In genomic region chr5:121596226-121596625, GRCm38 (mm10) we compare ENCODE assay signal across 32 mouse cellular contexts. TPM values are rescaled to one million over a fixed set of nuclear protein-coding genes. Genes with fewer than 3 reads are reported as not detected.
DNase-seq lines count a peak whose midpoint lies in the region; ATAC-seq lines count a peak whose summit lies in the region.
"Had no signal": no experiment of that assay in that cellular context is flagged by ENCODE, and none has a peak within 500 bp of the region (broad histone marks: within the 10 kb centered on the region; RNA-seq: fewer than 3 reads in every experiment).

No protein-coding gene starts in this region.

- DNase-seq in heart, postnatal 14 days: no peak
- peak; percentile 59 for DNase-seq in midbrain, embryonic 11.5 days (ENCODE audit: low spot score, missing footprints)
- no peak for DNase-seq in kidney, adult 18-20 months
- DNase-seq: adrenal gland, adult 2 months; adrenal gland, postnatal 14 days; B cell, adult 2 months; cerebellum, adult 18-20 months; cerebellum, adult 9-10 months; cerebellum, postnatal 14 days; forebrain, postnatal 0 days; gastrocnemius, adult 2 months; gastrocnemius, postnatal 14 days; heart, adult 18-20 months; heart, postnatal 36 days had no signal

- H3K27ac ChIP-seq in heart, embryonic 15.5 days: peak overlapping the region; percentile 12; the same call in 1 of the 2 replicates
- no peak overlapping the region for H3K27ac ChIP-seq in midbrain, embryonic 11.5 days (ENCODE audit: low read depth, low read length)
- no peak overlapping the region for H3K27ac ChIP-seq in midbrain, embryonic 13.5 days
- peak overlapping the region; percentile 96 for H3K27ac ChIP-seq in macrophage
- H3K27ac ChIP-seq: embryonic facial prominence, embryonic 12.5 days; embryonic facial prominence, embryonic 15.5 days; gastrocnemius, adult 2 months; heart, embryonic 13.5 days; hindbrain, embryonic 10.5 days; hindbrain, embryonic 13.5 days had no signal

- H3K4me2 ChIP-seq in heart, embryonic 15.5 days: no peak overlapping the region
- H3K4me2 ChIP-seq in midbrain, embryonic 11.5 days: no peak overlapping the region
- H3K4me2 ChIP-seq in midbrain, embryonic 13.5 days (replicated peaks): no peak overlapping the region
- H3K4me2 ChIP-seq: embryonic facial prominence, embryonic 12.5 days; embryonic facial prominence, embryonic 15.5 days; heart, embryonic 13.5 days; hindbrain, embryonic 13.5 days had no signal

- no peak for ATAC-seq in heart, embryonic 15.5 days (replicated peaks; ENCODE audit: insufficient number of reproducible peaks, insufficient read depth, low FRiP score, low read depth)
- ATAC-seq in midbrain, embryonic 11.5 days (ENCODE audit: low FRiP score): no peak
- no peak for ATAC-seq in midbrain, embryonic 13.5 days
- ATAC-seq: forebrain, embryonic 14.5 days; forebrain, postnatal 0 days; hindbrain, embryonic 16.5 days; intestine, embryonic 16.5 days had no signal

- intact Hi-C loops in heart, postnatal 14 days (cut with DNase I): no loop called here

- no peak overlapping the region for H3K4me3 ChIP-seq in heart, embryonic 15.5 days
- H3K4me3 ChIP-seq in midbrain, embryonic 11.5 days (ENCODE audit: low read depth, low read length): no peak overlapping the region
- H3K4me3 ChIP-seq in midbrain, embryonic 13.5 days (replicated peaks): no peak overlapping the region
- H3K4me3 ChIP-seq in macrophage (ENCODE audit: inconsistent target): no peak overlapping the region
- H3K4me3 ChIP-seq: embryonic facial prominence, embryonic 12.5 days; embryonic facial prominence, embryonic 15.5 days; gastrocnemius, adult 2 months; heart, embryonic 13.5 days; hindbrain, embryonic 10.5 days; hindbrain, embryonic 13.5 days had no signal

- H3K36me3 ChIP-seq in heart, embryonic 15.5 days: no peaks in the 10 kb centered on the region
- no peaks in the 10 kb centered on the region for H3K36me3 ChIP-seq in midbrain, embryonic 11.5 days (ENCODE audit: control insufficient read depth, insufficient read depth, low read length)
- H3K36me3 ChIP-seq in midbrain, embryonic 13.5 days: no peaks in the 10 kb centered on the region
- H3K36me3 ChIP-seq in macrophage (ENCODE audit: inconsistent target): no peaks in the 10 kb centered on the region
- H3K36me3 ChIP-seq: embryonic facial prominence, embryonic 12.5 days; embryonic facial prominence, embryonic 15.5 days; G1E; heart, embryonic 13.5 days; hindbrain, embryonic 10.5 days; hindbrain, embryonic 13.5 days had no signal

- no peak overlapping the region for H3K9ac ChIP-seq in heart, embryonic 15.5 days
- no peak overlapping the region for H3K9ac ChIP-seq in midbrain, embryonic 11.5 days (ENCODE audit: low read length)
- H3K9ac ChIP-seq in midbrain, embryonic 13.5 days (replicated peaks): no peak overlapping the region
- H3K9ac ChIP-seq: embryonic facial prominence, embryonic 12.5 days; embryonic facial prominence, embryonic 15.5 days; forebrain, postnatal 0 days; heart, embryonic 13.5 days; hindbrain, embryonic 13.5 days had no signal

- no peaks in the 10 kb centered on the region for H3K27me3 ChIP-seq in heart, embryonic 15.5 days
- no peaks in the 10 kb centered on the region for H3K27me3 ChIP-seq in midbrain, embryonic 11.5 days (ENCODE audit: control insufficient read depth, insufficient read depth, low read length)
- H3K27me3 ChIP-seq in midbrain, embryonic 13.5 days: peaks cover 8% of the 10 kb centered on the region
- H3K27me3 ChIP-seq: CH12.LX; embryonic facial prominence, embryonic 12.5 days; embryonic facial prominence, embryonic 15.5 days had no signal

- peaks cover 20% of the 10 kb centered on the region for H3K79me2 ChIP-seq in macrophage (ENCODE audit: inconsistent target)

- H3K4me1 ChIP-seq in heart, embryonic 15.5 days (replicated peaks): peaks cover 35% of the 10 kb centered on the region
- H3K4me1 ChIP-seq in midbrain, embryonic 11.5 days (ENCODE audit: control insufficient read depth, insufficient read depth, low read length): peaks cover 10% of the 10 kb centered on the region; the same call in 1 of the 2 replicates
- peaks cover 21% of the 10 kb centered on the region for H3K4me1 ChIP-seq in midbrain, embryonic 13.5 days (replicated peaks)

- WGBS in heart, embryonic 15.5 days: 49% methylated on average over 6 of the region's 6 CpGs
- whole genome bisulfite sequencing in midbrain, embryonic 11.5 days: 81% methylated on average over 6 of the region's 6 CpGs
- WGBS in midbrain, embryonic 13.5 days: 83% methylated on average over 6 of the region's 6 CpGs
- 61% methylated on average over 6 of the region's 6 CpGs for WGBS in macrophage (ENCODE audit: missing documents)

- no peaks in the 10 kb centered on the region for H3K9me3 ChIP-seq in heart, embryonic 15.5 days (replicated peaks)
- H3K9me3 ChIP-seq in midbrain, embryonic 11.5 days (ENCODE audit: control insufficient read depth, low read length): no peaks in the 10 kb centered on the region
- no peaks in the 10 kb centered on the region for H3K9me3 ChIP-seq in midbrain, embryonic 13.5 days
- H3K9me3 ChIP-seq: embryonic facial prominence, embryonic 12.5 days; embryonic facial prominence, embryonic 15.5 days; G1E; heart, embryonic 13.5 days; hindbrain, embryonic 10.5 days; hindbrain, embryonic 13.5 days had no signal

RNA-seq across cellular contexts. Expression of gene Aldh2, which starts 2.6 kb away (rescaled TPM):
- 95.0 and 119 TPM in 2 replicates for polyA plus RNA-seq in heart, embryonic 15.5 days (2015; fragmentation: Nextera tagmentation; extraction: Ambion mirVana)
- total RNA-seq in heart, postnatal 14 days (2021): 100 to 1,000 TPM; 133 to 162 TPM
- 53.3 and 54.9 TPM in 2 replicates for polyA plus RNA-seq in midbrain, embryonic 11.5 days (2014; fragmentation: Nextera tagmentation; extraction: Ambion mirVana)
- 91.9 and 92.3 TPM in 2 replicates for polyA plus RNA-seq in midbrain, embryonic 13.5 days (2015; fragmentation: Nextera tagmentation; extraction: Ambion mirVana)
- 100 to 1,000 TPM in 12 of 26 experiments, 10 to 100 TPM in 14; 16.2 to 301 (median 89.5) TPM for total RNA-seq in macrophage (2018; cell fraction: chromatin; rRNA removed)
- total RNA-seq in macrophage (2018; cell fraction: cytosol; rRNA removed): 100 to 1,000 TPM; 255 to 881 (median 507) TPM
- total RNA-seq in macrophage (2018; cell fraction: nucleus; rRNA removed): 100 to 1,000 TPM in 24 of 26 experiments, 10 to 100 TPM in 2; 77.6 to 391 (median 161) TPM
- 566 to 1,134 TPM (median 980 TPM) in 3 replicates for polyA plus RNA-seq in macrophage (2018)

RNA-seq across cellular contexts. Expression of gene Acad12, which starts 22.5 kb away (rescaled TPM):
- 6.0 and 6.1 TPM in 2 replicates for polyA plus RNA-seq in heart, embryonic 15.5 days (2015; fragmentation: Nextera tagmentation; extraction: Ambion mirVana)
- 10 to 100 TPM; 39.8 to 41.0 TPM for total RNA-seq in heart, postnatal 14 days (2021)
- 1.5 TPM in 2 replicates for polyA plus RNA-seq in midbrain, embryonic 11.5 days (2014; fragmentation: Nextera tagmentation; extraction: Ambion mirVana)
- polyA plus RNA-seq in midbrain, embryonic 13.5 days (2015; fragmentation: Nextera tagmentation; extraction: Ambion mirVana): 1.2 and 1.3 TPM in 2 replicates
- total RNA-seq in macrophage (2018; cell fraction: chromatin; rRNA removed): 10 to 100 TPM in 13 of 26 experiments, 1 to 10 TPM in 13; 1.2 to 35.3 (median 10.2) TPM
- 10 to 100 TPM in 7 of 26 experiments, 1 to 10 TPM in 19; 3.9 to 16.8 (median 8.9) TPM for total RNA-seq in macrophage (2018; cell fraction: cytosol; rRNA removed)
- total RNA-seq in macrophage (2018; cell fraction: nucleus; rRNA removed): 10 to 100 TPM in 7 of 26 experiments, 1 to 10 TPM in 19; 1.4 to 26.2 (median 6.9) TPM
- polyA plus RNA-seq in macrophage (2018): 6.2 to 10.9 TPM (median 7.4 TPM) in 3 replicates

RNA-seq across cellular contexts. Expression of gene Mapkapk5, which starts 50.5 kb away (rescaled TPM):
- polyA plus RNA-seq in heart, embryonic 15.5 days (2015; fragmentation: Nextera tagmentation; extraction: Ambion mirVana): 30.5 and 33.1 TPM in 2 replicates
- 10 to 100 TPM; 60.7 to 61.7 TPM for total RNA-seq in heart, postnatal 14 days (2021)
- polyA plus RNA-seq in midbrain, embryonic 11.5 days (2014; fragmentation: Nextera tagmentation; extraction: Ambion mirVana): 52.1 and 53.5 TPM in 2 replicates
- polyA plus RNA-seq in midbrain, embryonic 13.5 days (2015; fragmentation: Nextera tagmentation; extraction: Ambion mirVana): 55.5 and 60.5 TPM in 2 replicates
- 100 to 1,000 TPM in 21 of 26 experiments, 10 to 100 TPM in 5; 56.6 to 217 (median 135) TPM for total RNA-seq in macrophage (2018; cell fraction: chromatin; rRNA removed)
- 10 to 100 TPM; 47.7 to 81.1 (median 59.5) TPM for total RNA-seq in macrophage (2018; cell fraction: cytosol; rRNA removed)
- total RNA-seq in macrophage (2018; cell fraction: nucleus; rRNA removed): 10 to 100 TPM; 38.5 to 94.3 (median 69.0) TPM
- polyA plus RNA-seq in macrophage (2018): 51.6 to 103 TPM (median 67.2 TPM) in 3 replicates

RNA-seq across cellular contexts. Expression of gene Adam1a, which starts 50.9 kb away (rescaled TPM):
- polyA plus RNA-seq in heart, embryonic 15.5 days (2015; fragmentation: Nextera tagmentation; extraction: Ambion mirVana): 0.86 and 0.91 TPM in 2 replicates
- 1 to 10 TPM; 3.4 to 3.5 TPM for total RNA-seq in heart, postnatal 14 days (2021)
- 2.2 and 3.0 TPM in 2 replicates for polyA plus RNA-seq in midbrain, embryonic 11.5 days (2014; fragmentation: Nextera tagmentation; extraction: Ambion mirVana)
- polyA plus RNA-seq in midbrain, embryonic 13.5 days (2015; fragmentation: Nextera tagmentation; extraction: Ambion mirVana): 4.9 TPM in 2 replicates
- 10 to 100 TPM in 24 of 26 experiments, 1 to 10 TPM in 2; 7.8 to 42.6 (median 23.9) TPM for total RNA-seq in macrophage (2018; cell fraction: chromatin; rRNA removed)
- total RNA-seq in macrophage (2018; cell fraction: cytosol; rRNA removed): 1 to 10 TPM in 4 of 26 experiments, under 1 TPM in 22; 0.09 to 1.9 (median 0.30) TPM
- 10 to 100 TPM in 17 of 26 experiments, 1 to 10 TPM in 9; 6.1 to 29.4 (median 13.1) TPM for total RNA-seq in macrophage (2018; cell fraction: nucleus; rRNA removed)
- 0.40 to 1.5 TPM (median 0.95 TPM) in 3 replicates for polyA plus RNA-seq in macrophage (2018)

RNA-seq across cellular contexts. Expression of gene Gm42878, which starts 50.9 kb away (rescaled TPM):
- 0.18 TPM in 1 of 2 replicates, not detected in the other for polyA plus RNA-seq in heart, embryonic 15.5 days (2015; fragmentation: Nextera tagmentation; extraction: Ambion mirVana)
- not detected for total RNA-seq in heart, postnatal 14 days (2021)
- polyA plus RNA-seq in midbrain, embryonic 11.5 days (2014; fragmentation: Nextera tagmentation; extraction: Ambion mirVana): not detected in 2 replicates
- polyA plus RNA-seq in midbrain, embryonic 13.5 days (2015; fragmentation: Nextera tagmentation; extraction: Ambion mirVana): not detected in 2 replicates
- total RNA-seq in macrophage (2018; cell fraction: chromatin; rRNA removed): 1 to 10 TPM in 12 of 26 experiments, not detected in 14; 1.2 to 5.3 (median 1.9) TPM
- under 1 TPM in 14 of 26 experiments, not detected in 12; 0.07 to 0.77 (median 0.18) TPM for total RNA-seq in macrophage (2018; cell fraction: cytosol; rRNA removed)
- total RNA-seq in macrophage (2018; cell fraction: nucleus; rRNA removed): 1 to 10 TPM in 4 of 26 experiments, under 1 TPM in 3, not detected in 19; 0.83 to 2.1 (median 1.0) TPM
- polyA plus RNA-seq in macrophage (2018): 0.11 to 0.26 TPM in 2 of 3 replicates, not detected in the other
- total RNA-seq: adrenal gland, adult 2 months; adrenal gland, postnatal 14 days; adrenal gland, postnatal 4 days; common myeloid progenitor, adult 5-6 weeks; G1E; gastrocnemius, adult 2 months; gastrocnemius, postnatal 14 days; gastrocnemius, postnatal 4 days; heart, adult 18-20 months; heart, postnatal 36 days had no signal
- polyA plus RNA-seq: adrenal gland, adult 2 months; embryonic facial prominence, embryonic 15.5 days; forebrain, embryonic 11.5 days; forebrain, embryonic 14.5 days; forebrain, postnatal 0 days; G1E; heart, embryonic 13.5 days; heart, postnatal 0 days; hindbrain, embryonic 10.5 days; hindbrain, embryonic 13.5 days; hindbrain, embryonic 16.5 days; intestine, embryonic 16.5 days had no signal

Comparison
In these comparisons a context has a peak if more than half of its experiments do, and no peak if none do; other contexts are left out.
1. H3K27ac ChIP-seq: peak in heart, embryonic 15.5 days (single experiment) and macrophage (single experiment); none in midbrain, embryonic 11.5 days (single experiment) and midbrain, embryonic 13.5 days (single experiment).